Mouse (Mus musculus) frontal cortex, postnatal 10 days (tissue): ENCODE results near the gene Slc4a1.
A peak's percentile ranks its signal among the peaks of the same experiment; 100 is the strongest.

ENCODE experiments used
- DNase-seq, 2 experiments: peaks; one replicate each; pipeline ENCODE4 v3.0.0; 2022; ENCODE audit warnings: low spot score in 2 of 2, mixed read lengths in 1 of 2

Gene Slc4a1

GRCm38 (mm10) chr11:102323516-102323915 is 42.5 kb downstream of the Slc4a1 start:
- no peak for DNase-seq

GRCm38 (mm10) chr11:102321931-102322330 is 44.1 kb downstream of the Slc4a1 start:
- no peak for DNase-seq

GRCm38 (mm10) chr11:102320686-102321005 is 45.4 kb downstream of the Slc4a1 start:
- peak; percentile 73 to 79 for DNase-seq

- DNase-seq, result peak; percentile 89 to 90
Measured at GRCm38 (mm10) chr11:102319941-102320685, 45.9 kb downstream of the Slc4a1 start.

GRCm38 (mm10) chr11:102319410-102319792 is 46.6 kb downstream of the Slc4a1 start, which contains the start of gene Ubtf:
Gene Ubtf (minus strand): TSS chr11:102319742.
- peak; percentile 81 to 82 for DNase-seq

GRCm38 (mm10) chr11:102318576-102319409 is 47.2 kb downstream of the Slc4a1 start:
- peak in 1 of 2 experiments; percentile 55 for DNase-seq

GRCm38 (mm10) chr11:102317901-102318575 is 48.0 kb downstream of the Slc4a1 start:
- DNase-seq, result no peak

GRCm38 (mm10) chr11:102317298-102317900 is 48.6 kb downstream of the Slc4a1 start:
- peak in 1 of 2 experiments; percentile 70 for DNase-seq

- DNase-seq, result peak; percentile 82 to 87
Measured at GRCm38 (mm10) chr11:102316572-102317297, 49.3 kb downstream of the Slc4a1 start.

- DNase-seq, result peak in 1 of 2 experiments; percentile 67
Measured at GRCm38 (mm10) chr11:102315690-102316571, 50.1 kb downstream of the Slc4a1 start.

GRCm38 (mm10) chr11:102314321-102314720 is 51.7 kb downstream of the Slc4a1 start:
- DNase-seq, result no peak

GRCm38 (mm10) chr11:102312586-102312985 is 53.4 kb downstream of the Slc4a1 start:
- no peak for DNase-seq

- no peak for DNase-seq
Measured at GRCm38 (mm10) chr11:102311966-102312365, 54.0 kb downstream of the Slc4a1 start.

- DNase-seq, result no peak
Measured at GRCm38 (mm10) chr11:102310768-102311695, 55.0 kb downstream of the Slc4a1 start.

- no peak for DNase-seq
Measured at GRCm38 (mm10) chr11:102309821-102310617, 56.0 kb downstream of the Slc4a1 start.

GRCm38 (mm10) chr11:102308979-102309378 is 57.0 kb downstream of the Slc4a1 start:
- DNase-seq, result peak; percentile 95

- DNase-seq, result no peak
Measured at GRCm38 (mm10) chr11:102308104-102308503, 57.9 kb downstream of the Slc4a1 start.

- no peak for DNase-seq
Measured at GRCm38 (mm10) chr11:102305359-102305758, 60.6 kb downstream of the Slc4a1 start.
